In genomic region chr3:84474981-84475775, GRCm38 (mm10) we compare ENCODE assay signal across 19 mouse cellular contexts. TPM values are rescaled to one million over a fixed set of nuclear protein-coding genes. Genes with fewer than 3 reads are reported as not detected.
DNase-seq lines count a peak whose midpoint lies in the region; ATAC-seq and TF ChIP-seq lines count a peak whose summit lies in the region.
"Had no signal": no experiment of that assay in that cellular context is flagged by ENCODE, and none has a peak within 500 bp of the region (broad histone marks: within the 10 kb centered on the region; RNA-seq: fewer than 3 reads in every experiment).

No protein-coding gene starts in this region.

- peak overlapping the region; percentile 71; the same call in 1 of the 2 replicates for H3K27ac ChIP-seq in liver, embryonic 12.5 days
- H3K27ac ChIP-seq in liver, embryonic 11.5 days (ENCODE audit: low read depth, low read length): no peak overlapping the region
- peak overlapping the region; percentile 23 for H3K27ac ChIP-seq in liver, embryonic 14.5 days
- H3K27ac ChIP-seq in stomach, postnatal 0 days (replicated peaks): 0 out of 2 replicates have a peak overlapping the region, but pooled peaks have one; percentile 49
- H3K27ac ChIP-seq: forebrain, embryonic 13.5 days; hindbrain, embryonic 12.5 days had no signal

- H3K9ac ChIP-seq in liver, embryonic 12.5 days: peak overlapping the region; percentile 3
- no peak overlapping the region for H3K9ac ChIP-seq in liver, embryonic 11.5 days (ENCODE audit: low read depth, low read length)
- peak overlapping the region; percentile 38 for H3K9ac ChIP-seq in liver, embryonic 14.5 days (replicated peaks)
- H3K9ac ChIP-seq in stomach, postnatal 0 days (ENCODE audit: low read length): no peak overlapping the region
- H3K9ac ChIP-seq: forebrain, embryonic 13.5 days; forebrain, postnatal 0 days; hindbrain, embryonic 12.5 days had no signal

- no peak for DNase-seq in liver, embryonic 11.5 days (ENCODE audit: low spot score)
- peak; percentile 98 for DNase-seq in fat pad, adult 2 months (ENCODE audit: extremely low read depth, low read depth, low spot score)
- no peak for DNase-seq in liver, embryonic 14.5 days (ENCODE audit: low read depth in 3 of 3, low spot score in 3 of 3)
- DNase-seq in stomach, postnatal 0 days (ENCODE audit: low spot score): no peak
- no peak for DNase-seq in cerebellum, adult 11 months
- DNase-seq: adrenal gland, postnatal 14 days; cerebellum, adult 18-20 months; cerebellum, adult 9-11 months; cerebellum, postnatal 36 days; forebrain, postnatal 0 days; gastrocnemius, postnatal 14 days; heart, postnatal 10 days; heart, postnatal 4 days had no signal

- H3K9me3 ChIP-seq in liver, embryonic 12.5 days (replicated peaks): no peaks in the 10 kb centered on the region
- H3K9me3 ChIP-seq in liver, embryonic 11.5 days (ENCODE audit: control insufficient read depth, low read length): no peaks in the 10 kb centered on the region
- H3K9me3 ChIP-seq in liver, embryonic 14.5 days (ENCODE audit: control insufficient read depth, low read length): peaks cover under 1% of the 10 kb centered on the region
- no peaks in the 10 kb centered on the region for H3K9me3 ChIP-seq in stomach, postnatal 0 days (ENCODE audit: control insufficient read depth, low read length)
- H3K9me3 ChIP-seq: forebrain, embryonic 13.5 days; hindbrain, embryonic 12.5 days had no signal

- TF ChIP-seq EP300 in liver, embryonic 14.5 days (IDR thresholded peaks at IDR 0.05; ENCODE audit: low read depth): peak; percentile 55
- TF ChIP-seq EP300 in stomach, postnatal 0 days (optimal IDR thresholded peaks at IDR 0.05): no peak

- peaks cover 97% of the 10 kb centered on the region for H3K4me1 ChIP-seq in liver, embryonic 12.5 days
- peaks cover 66% of the 10 kb centered on the region for H3K4me1 ChIP-seq in liver, embryonic 11.5 days (replicated peaks; ENCODE audit: control insufficient read depth, insufficient read depth, low read length)
- peaks cover 66 to 68% of the 10 kb centered on the region in 2 experiments for H3K4me1 ChIP-seq in liver, embryonic 14.5 days (replicated peaks; ENCODE audit: control insufficient read depth in 2 of 2, insufficient read depth in 2 of 2, low read length in 1 of 2)
- H3K4me1 ChIP-seq in stomach, postnatal 0 days (replicated peaks; ENCODE audit: control insufficient read depth, insufficient read depth): peaks cover 8% of the 10 kb centered on the region

- 78% methylated on average over 12 of the region's 12 CpGs for WGBS in liver, embryonic 12.5 days (ENCODE audit: insufficient replicate concordance)
- 82% methylated on average over 12 of the region's 12 CpGs for WGBS in liver, embryonic 11.5 days
- 75% methylated on average over 12 of the region's 12 CpGs for WGBS in liver, embryonic 14.5 days (ENCODE audit: insufficient replicate concordance)
- 82% methylated on average over 12 of the region's 12 CpGs for WGBS in stomach, postnatal 0 days

- TF ChIP-seq CTCF in liver, embryonic 14.5 days (IDR thresholded peaks at IDR 0.05; ENCODE audit: low read depth): no peak
- TF ChIP-seq CTCF in stomach, postnatal 0 days (IDR thresholded peaks at IDR 0.05; ENCODE audit: low read depth): no peak

- no peak for ATAC-seq in liver, embryonic 12.5 days
- ATAC-seq in liver, embryonic 11.5 days (replicated peaks; ENCODE audit: low FRiP score): no peak
- no peak for ATAC-seq in liver, embryonic 14.5 days (ENCODE audit: insufficient read depth)
- no peak for ATAC-seq in stomach, postnatal 0 days (ENCODE audit: low FRiP score, low TSS enrichment)
- ATAC-seq: activated CD4-positive, CD25-positive, alpha-beta regulatory T cell, adult 4 months; forebrain, embryonic 13.5 days; forebrain, postnatal 0 days; hindbrain, embryonic 16.5 days; Patski had no signal

- H3K27me3 ChIP-seq in liver, embryonic 12.5 days (replicated peaks): peaks cover 59% of the 10 kb centered on the region
- peaks cover 44% of the 10 kb centered on the region for H3K27me3 ChIP-seq in liver, embryonic 11.5 days (replicated peaks; ENCODE audit: control insufficient read depth, insufficient read depth, low read length)
- peaks cover 10% of the 10 kb centered on the region; the same call in 1 of the 2 replicates for H3K27me3 ChIP-seq in liver, embryonic 14.5 days (ENCODE audit: control insufficient read depth, insufficient read depth, low read length)
- no peaks in the 10 kb centered on the region for H3K27me3 ChIP-seq in stomach, postnatal 0 days (ENCODE audit: control insufficient read depth, insufficient read depth, low read length)
- H3K27me3 ChIP-seq: Patski had no signal

- 0 out of 2 replicates have a peak overlapping the region, but pooled peaks have one; percentile 2 for H3K4me3 ChIP-seq in liver, embryonic 12.5 days
- no peak overlapping the region for H3K4me3 ChIP-seq in liver, embryonic 11.5 days (ENCODE audit: low read depth, low read length)
- H3K4me3 ChIP-seq in liver, embryonic 14.5 days (ENCODE audit: insufficient read depth in 1 of 2, low read depth in 2 of 2, low read length in 2 of 2): peak overlapping the region in 1 of 2 experiments; percentile 7; a peak in 2 of 4 replicates
- H3K4me3 ChIP-seq in stomach, postnatal 0 days (ENCODE audit: low read depth, low read length): no peak overlapping the region
- H3K4me3 ChIP-seq: forebrain, embryonic 13.5 days; hindbrain, embryonic 12.5 days had no signal

- H3K4me2 ChIP-seq in liver, embryonic 12.5 days: peak overlapping the region; percentile 97
- H3K4me2 ChIP-seq in liver, embryonic 11.5 days: no peak overlapping the region
- peak overlapping the region; percentile 87 for H3K4me2 ChIP-seq in liver, embryonic 14.5 days (ENCODE audit: low read depth)
- no peak overlapping the region for H3K4me2 ChIP-seq in stomach, postnatal 0 days (replicated peaks; ENCODE audit: low read depth)
- H3K4me2 ChIP-seq: forebrain, embryonic 13.5 days; hindbrain, embryonic 12.5 days had no signal

- peaks cover 51% of the 10 kb centered on the region for H3K36me3 ChIP-seq in liver, embryonic 12.5 days
- no peaks in the 10 kb centered on the region for H3K36me3 ChIP-seq in liver, embryonic 11.5 days (ENCODE audit: control insufficient read depth, insufficient read depth, low read length)
- H3K36me3 ChIP-seq in liver, embryonic 14.5 days (replicated peaks; ENCODE audit: control insufficient read depth, insufficient read depth, low read depth): peaks cover 43% of the 10 kb centered on the region
- no peaks in the 10 kb centered on the region for H3K36me3 ChIP-seq in stomach, postnatal 0 days (ENCODE audit: control insufficient read depth, insufficient read depth, low read length)
- H3K36me3 ChIP-seq: hindbrain, embryonic 12.5 days had no signal

RNA-seq across cellular contexts. Expression of gene Fhdc1, which starts 5.1 kb away (rescaled TPM):
- polyA plus RNA-seq in liver, embryonic 12.5 days (2016; fragmentation: Nextera tagmentation; extraction: Ambion mirVana): 26.5 and 31.5 TPM in 2 replicates
- polyA plus RNA-seq in liver, embryonic 11.5 days (2014; fragmentation: Nextera tagmentation; extraction: Ambion mirVana): 7.6 and 11.6 TPM in 2 replicates
- polyA plus RNA-seq in liver, embryonic 14.5 days (2012; rRNA removed): 15.1 and 15.9 TPM in 2 replicates
- 28.0 and 29.2 TPM in 2 replicates for polyA plus RNA-seq in liver, embryonic 14.5 days (2014; fragmentation: Nextera tagmentation; extraction: Ambion mirVana)
- polyA plus RNA-seq in stomach, postnatal 0 days (2015; fragmentation: Nextera tagmentation; extraction: Ambion mirVana): 17.8 and 19.5 TPM in 2 replicates

Comparison
In these comparisons a context has a peak if more than half of its experiments do, and no peak if none do; other contexts are left out.
1. H3K4me2 ChIP-seq: peak in liver, embryonic 12.5 days (single experiment) and liver, embryonic 14.5 days (single experiment); none in liver, embryonic 11.5 days (single experiment) and stomach, postnatal 0 days (single experiment).
2. H3K9ac ChIP-seq: peak in liver, embryonic 12.5 days (single experiment) and liver, embryonic 14.5 days (single experiment); none in liver, embryonic 11.5 days (single experiment) and stomach, postnatal 0 days (single experiment).